Mouse (Mus musculus): Measurements from ENCODE around the gene Zfp2. TPM values are rescaled to one million over a fixed set of nuclear protein-coding genes. Genes with fewer than 3 reads are reported as not detected.

The Zfp2 gene
- polyA plus RNA-seq, 1 experiment from 2014 or later: 9.1 TPM

GRCm38 (mm10) chr11:50850177-50850735 is 65.7 kb downstream of the Zfp2 start, which contains the start of gene Grm6:
Gene Grm6 (plus strand): TSS chr11:50850685.
- H3K9ac ChIP-seq: peak within 1 kb of the TSS; percentile 10; the same call in 1 of the 2 replicates
- H3K27ac ChIP-seq: no peak within 1 kb of the TSS
- H3K4me3 ChIP-seq (replicated peaks): peak within 1 kb of the TSS; percentile 42
- no peak for ATAC-seq
- peaks cover 12% of the 10 kb centered on the region for H3K4me1 ChIP-seq (replicated peaks)
- H3K27me3 ChIP-seq (replicated peaks): peaks cover 59% of the 10 kb centered on the region
- H3K4me2 ChIP-seq (replicated peaks): peak within 1 kb of the TSS; percentile 90
- no peaks in the 10 kb centered on the region for H3K9me3 ChIP-seq
- H3K36me3 ChIP-seq: no peaks in the 10 kb centered on the region
- WGBS: under 1% methylated on average over 11 of the region's 11 CpGs

GRCm38 (mm10) chr11:50849310-50849709 is 66.7 kb downstream of the Zfp2 start:
- H3K27me3 ChIP-seq (replicated peaks): peaks cover 59% of the 10 kb centered on the region
- H3K9ac ChIP-seq: no peak overlapping the region
- no peaks in the 10 kb centered on the region for H3K36me3 ChIP-seq
- H3K4me1 ChIP-seq (replicated peaks): peaks cover 12% of the 10 kb centered on the region
- H3K27ac ChIP-seq: no peak overlapping the region
- no peaks in the 10 kb centered on the region for H3K9me3 ChIP-seq
- ATAC-seq: no peak
- WGBS: 4% methylated on average over 10 of the region's 10 CpGs
- no peak overlapping the region for H3K4me2 ChIP-seq (replicated peaks)
- no peak overlapping the region for H3K4me3 ChIP-seq (replicated peaks)

Other genes starting within 250 kb of the Zfp2 start
- 15.0 and 16.3 TPM in 2 replicates for gene Zfp354c, start 88.4 kb downstream of the Zfp2 start, polyA plus RNA-seq (2015; fragmentation: Nextera tagmentation; extraction: Ambion mirVana)
- gene Zfp879, start 74.6 kb downstream of the Zfp2 start, polyA plus RNA-seq (2015; fragmentation: Nextera tagmentation; extraction: Ambion mirVana): 0.33 and 0.44 TPM in 2 replicates
- gene Grm6, start 65.5 kb downstream of the Zfp2 start, polyA plus RNA-seq (2015; fragmentation: Nextera tagmentation; extraction: Ambion mirVana): 0.06 TPM in 1 of 2 replicates, not detected in the other
- 5.1 and 5.2 TPM in 2 replicates for gene Zfp454, start 28.5 kb downstream of the Zfp2 start, polyA plus RNA-seq (2015; fragmentation: Nextera tagmentation; extraction: Ambion mirVana)
- gene Zfp354b, start 15.5 kb upstream of the Zfp2 start, polyA plus RNA-seq (2015; fragmentation: Nextera tagmentation; extraction: Ambion mirVana): 0.71 and 1.2 TPM in 2 replicates
- not detected in 2 replicates for gene 4933414I15Rik, start 27.6 kb upstream of the Zfp2 start, polyA plus RNA-seq (2015; fragmentation: Nextera tagmentation; extraction: Ambion mirVana)
- gene Prop1, start 37.6 kb upstream of the Zfp2 start, polyA plus RNA-seq (2015; fragmentation: Nextera tagmentation; extraction: Ambion mirVana): not detected in 2 replicates
- gene Olfr1378, start 50.4 kb upstream of the Zfp2 start, polyA plus RNA-seq (2015; fragmentation: Nextera tagmentation; extraction: Ambion mirVana): not detected in 2 replicates
- not detected in 2 replicates for gene Olfr1377, start 65.8 kb upstream of the Zfp2 start, polyA plus RNA-seq (2015; fragmentation: Nextera tagmentation; extraction: Ambion mirVana)
- gene Olfr51, start 87.4 kb upstream of the Zfp2 start, polyA plus RNA-seq (2015; fragmentation: Nextera tagmentation; extraction: Ambion mirVana): not detected in 2 replicates
- gene Olfr54, start 98.1 kb upstream of the Zfp2 start, polyA plus RNA-seq (2015; fragmentation: Nextera tagmentation; extraction: Ambion mirVana): not detected in 2 replicates
- gene Olfr1375, start 131.9 kb upstream of the Zfp2 start, polyA plus RNA-seq (2015; fragmentation: Nextera tagmentation; extraction: Ambion mirVana): not detected in 2 replicates
- 6.7 and 7.4 TPM in 2 replicates for gene Zfp354a, start 143.1 kb upstream of the Zfp2 start, polyA plus RNA-seq (2015; fragmentation: Nextera tagmentation; extraction: Ambion mirVana)

Data from intestine, embryonic 15.5 days (tissue).